Mouse (Mus musculus) embryo, embryonic 10 days (tissue): ENCODE results near the gene Ttll9.

Source experiments
- DNase-seq: peaks from one replicate; pipeline ENCODE4 v3.0.0-alpha.2; 2015; ENCODE audit warnings: low spot score

The Ttll9 gene

GRCm38 (mm10) chr2:152941776-152942175 is 20.5 kb upstream of the Ttll9 start:
- DNase-seq: no peak

GRCm38 (mm10) chr2:152942898-152943515 is 19.3 kb upstream of the Ttll9 start:
- peak; percentile 32 for DNase-seq

GRCm38 (mm10) chr2:152943568-152943967 is 18.7 kb upstream of the Ttll9 start:
- DNase-seq: peak; percentile 28

- DNase-seq: no peak
Observed at GRCm38 (mm10) chr2:152944013-152944412, 18.3 kb upstream of the Ttll9 start.

GRCm38 (mm10) chr2:152947098-152947497 is 15.2 kb upstream of the Ttll9 start:
- DNase-seq: no peak

GRCm38 (mm10) chr2:152948438-152949020 is 13.8 kb upstream of the Ttll9 start:
- DNase-seq: no peak

- no peak for DNase-seq
Observed at GRCm38 (mm10) chr2:152950358-152951064, 11.8 kb upstream of the Ttll9 start.

GRCm38 (mm10) chr2:152951065-152951849 is 11.0 kb upstream of the Ttll9 start, which contains the start of gene Dusp15:
Gene Dusp15, minus strand, starts transcription at chr2:152951698.
- peak; percentile 47 for DNase-seq

- DNase-seq: peak; percentile 23
Observed at GRCm38 (mm10) chr2:152951850-152952720, 10.2 kb upstream of the Ttll9 start.

- DNase-seq: no peak
Observed at GRCm38 (mm10) chr2:152958116-152958515, 4.2 kb upstream of the Ttll9 start.

- DNase-seq: no peak
Observed at GRCm38 (mm10) chr2:152965555-152965954, 3.3 kb downstream of the Ttll9 start.

- no peak for DNase-seq
Observed at GRCm38 (mm10) chr2:152976991-152977390, 14.7 kb downstream of the Ttll9 start.

- DNase-seq: no peak
Observed at GRCm38 (mm10) chr2:152985582-152985981, 23.3 kb downstream of the Ttll9 start.

GRCm38 (mm10) chr2:152991529-152991928 is 29.2 kb downstream of the Ttll9 start:
- DNase-seq: no peak

- no peak for DNase-seq
Observed at GRCm38 (mm10) chr2:152997046-152997445, 34.8 kb downstream of the Ttll9 start.

- DNase-seq: no peak
Observed at GRCm38 (mm10) chr2:153002492-153003248, 40.4 kb downstream of the Ttll9 start.

- no peak for DNase-seq
Observed at GRCm38 (mm10) chr2:153003681-153004338, 41.5 kb downstream of the Ttll9 start.

GRCm38 (mm10) chr2:153005981-153006380 is 43.7 kb downstream of the Ttll9 start:
- no peak for DNase-seq

GRCm38 (mm10) chr2:153009192-153009973 is 47.1 kb downstream of the Ttll9 start:
- DNase-seq: no peak
